Mouse (Mus musculus) ES-CJ7 (cell line): Measurements from ENCODE around the gene Rnf150.

Source experiments
- DNase-seq: peaks from one replicate; pipeline ENCODE4 v3.0.0; 2011; ENCODE audit warnings: low read depth, low spot score

Rnf150 gene

DNA sequence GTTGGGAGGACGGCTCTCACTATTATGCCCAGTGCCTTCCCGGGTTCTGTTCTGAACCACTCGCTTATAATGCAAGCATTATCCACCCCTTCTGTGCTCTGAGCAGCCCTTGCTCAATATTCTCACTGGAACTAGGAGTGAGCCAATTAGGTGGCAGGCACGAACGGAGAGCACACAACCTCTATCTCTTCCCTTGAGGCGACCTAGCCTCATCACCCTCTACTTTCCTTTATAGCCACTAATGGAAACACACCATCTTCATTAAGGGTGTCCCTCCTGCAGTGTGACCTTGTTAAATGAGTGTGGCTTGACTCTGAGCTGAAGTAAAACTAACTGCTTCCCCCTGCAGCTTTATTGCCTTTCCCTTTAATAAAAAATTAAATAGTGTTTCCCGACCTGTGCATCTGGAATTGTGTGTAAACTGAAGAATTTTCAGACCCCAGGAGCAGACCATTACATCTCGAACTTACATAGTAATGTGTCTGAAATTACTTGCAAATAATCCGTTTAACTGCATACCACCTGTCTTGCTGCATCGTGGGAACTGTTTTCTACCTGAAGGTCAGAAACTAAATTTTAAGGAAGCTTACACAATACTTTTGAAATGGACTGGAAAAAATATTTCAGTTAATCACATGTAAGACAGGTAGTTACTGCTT is 26.0 kb downstream of the Rnf150 start:
- DNase-seq, result no peak

DNA sequence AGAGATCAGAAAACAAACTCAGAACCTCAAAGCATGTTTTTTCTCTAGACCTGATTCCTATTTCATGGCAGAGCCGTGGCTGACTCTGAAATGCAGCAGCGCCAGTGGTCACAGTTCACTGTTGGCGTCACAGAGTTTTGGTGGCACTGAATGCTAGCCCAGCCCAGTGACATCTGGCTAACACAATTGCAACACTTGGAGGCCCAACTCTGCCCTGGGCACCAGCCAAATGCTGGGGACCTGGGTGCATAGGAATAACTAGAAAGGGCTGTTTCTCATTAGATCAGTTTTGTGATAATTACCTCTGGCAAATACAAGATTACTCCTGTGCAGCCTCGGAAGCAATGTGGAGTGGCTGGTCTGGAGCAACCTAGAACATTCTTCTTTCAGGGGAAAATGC is 31.9 kb downstream of the Rnf150 start:
- no peak for DNase-seq

DNA sequence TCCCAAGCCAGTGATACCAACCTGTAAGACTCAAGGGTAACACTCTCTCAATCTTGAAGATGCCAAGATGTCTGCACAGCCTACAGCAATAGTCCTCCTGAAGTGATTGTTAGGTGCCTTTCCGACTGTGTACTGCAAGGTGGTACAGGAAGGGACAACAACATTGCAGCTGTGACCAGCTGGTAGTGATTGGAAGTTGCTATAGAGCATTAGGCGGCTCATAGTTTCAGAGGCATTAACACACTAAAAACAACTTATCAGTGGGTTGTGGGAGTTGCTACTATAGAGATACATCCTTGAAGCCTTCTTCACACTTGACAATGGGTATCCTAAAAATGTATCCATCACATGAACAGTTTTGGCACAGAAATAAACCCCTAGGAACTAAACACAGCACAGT is 33.6 kb downstream of the Rnf150 start:
- DNase-seq, result no peak

GRCm38 (mm10) chr8:82897628-82898458 is 34.7 kb downstream of the Rnf150 start:
- no peak for DNase-seq

- no peak for DNase-seq
Observed at GRCm38 (mm10) chr8:82898459-82898841, 35.3 kb downstream of the Rnf150 start.

GRCm38 (mm10) chr8:82900958-82901357 is 37.8 kb downstream of the Rnf150 start:
- DNase-seq, result no peak

DNA sequence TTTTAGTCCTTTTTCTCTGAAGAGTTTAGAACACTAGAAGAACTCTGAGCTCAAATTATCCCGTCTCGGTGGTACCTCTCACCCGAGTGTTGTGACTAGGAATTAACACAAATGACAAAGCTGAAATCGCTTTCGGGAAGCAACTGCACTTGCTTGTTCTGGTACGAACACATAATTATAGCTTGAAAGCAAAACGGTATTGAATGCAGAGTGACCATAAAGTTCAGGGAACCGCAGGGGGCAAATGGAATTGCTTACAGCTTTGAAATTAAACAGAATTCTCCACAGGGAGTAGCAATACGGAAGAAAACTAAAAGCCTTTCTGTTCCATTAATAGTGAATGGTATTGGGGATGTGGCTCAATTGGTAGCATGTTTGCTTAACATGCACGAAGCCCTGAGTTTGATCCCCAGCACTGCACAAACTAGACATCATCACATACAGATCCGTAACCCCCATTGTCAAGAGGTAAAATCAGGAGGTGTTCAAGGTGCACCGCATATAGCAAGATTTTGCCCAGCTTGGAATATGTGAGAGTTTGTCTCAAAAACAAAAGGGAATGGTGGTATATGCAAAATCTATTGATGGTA is 38.5 kb downstream of the Rnf150 start:
- DNase-seq, result no peak

- DNase-seq, result no peak
Observed at GRCm38 (mm10) chr8:82903497-82903896, 40.3 kb downstream of the Rnf150 start.

GRCm38 (mm10) chr8:82907271-82907670 is 44.1 kb downstream of the Rnf150 start:
- DNase-seq, result no peak

GRCm38 (mm10) chr8:82911436-82911835 is 48.3 kb downstream of the Rnf150 start:
- DNase-seq, result no peak

GRCm38 (mm10) chr8:82912282-82912681 is 49.1 kb downstream of the Rnf150 start:
- DNase-seq, result no peak

DNA sequence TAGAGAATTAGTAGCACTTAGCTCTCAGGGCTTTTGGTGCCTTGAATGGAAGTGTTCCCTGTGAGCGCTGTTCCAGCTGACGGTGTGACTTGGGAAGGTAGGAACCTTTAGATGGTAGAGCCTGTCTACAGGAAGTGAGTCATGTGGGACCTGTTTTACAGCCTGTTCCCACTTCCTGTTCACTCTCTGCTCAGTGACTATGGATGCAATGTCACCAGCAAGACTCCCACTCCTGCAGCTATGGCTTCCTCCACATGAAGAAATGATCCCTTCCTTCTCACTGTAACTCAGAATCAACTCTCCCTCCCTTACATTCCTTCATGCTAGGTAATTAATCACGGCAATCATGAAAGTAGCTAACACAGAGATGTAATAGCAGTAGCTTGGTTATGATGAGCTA is 51.4 kb downstream of the Rnf150 start:
- DNase-seq, result no peak

DNA sequence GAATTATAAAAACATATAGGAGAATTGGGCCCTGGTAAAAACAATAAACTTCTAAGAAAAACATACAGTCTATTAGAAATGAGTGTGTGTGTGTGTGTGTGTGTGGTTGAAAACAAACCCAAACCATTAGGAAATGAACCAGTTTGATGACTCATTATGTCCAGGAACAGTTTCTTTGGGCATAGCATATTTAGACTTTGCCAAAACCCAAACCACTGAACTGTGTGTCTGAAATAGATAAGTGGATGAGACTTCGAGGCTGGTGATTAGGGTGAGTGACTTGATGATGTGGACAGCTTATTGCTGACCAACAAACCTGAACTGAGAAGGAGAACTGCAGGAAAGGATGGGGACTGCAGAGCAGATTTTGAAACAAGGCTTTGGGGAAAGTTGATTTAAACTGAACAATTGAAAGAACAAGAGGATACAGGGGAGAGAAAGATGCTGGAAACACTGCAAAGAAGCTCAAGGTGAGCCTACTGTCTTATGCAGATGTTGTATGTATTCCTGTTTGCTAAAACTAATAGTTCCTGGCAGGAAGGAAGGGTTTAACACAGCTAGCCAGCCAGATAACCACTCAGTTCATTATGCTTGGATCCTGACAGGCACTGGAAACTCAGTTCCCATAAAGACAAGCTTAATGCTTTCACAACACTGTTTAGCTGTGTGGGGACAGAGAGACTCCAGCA is 53.8 kb downstream of the Rnf150 start:
- DNase-seq, result no peak

GRCm38 (mm10) chr8:82917540-82918316 is 54.6 kb downstream of the Rnf150 start:
- no peak for DNase-seq

DNA sequence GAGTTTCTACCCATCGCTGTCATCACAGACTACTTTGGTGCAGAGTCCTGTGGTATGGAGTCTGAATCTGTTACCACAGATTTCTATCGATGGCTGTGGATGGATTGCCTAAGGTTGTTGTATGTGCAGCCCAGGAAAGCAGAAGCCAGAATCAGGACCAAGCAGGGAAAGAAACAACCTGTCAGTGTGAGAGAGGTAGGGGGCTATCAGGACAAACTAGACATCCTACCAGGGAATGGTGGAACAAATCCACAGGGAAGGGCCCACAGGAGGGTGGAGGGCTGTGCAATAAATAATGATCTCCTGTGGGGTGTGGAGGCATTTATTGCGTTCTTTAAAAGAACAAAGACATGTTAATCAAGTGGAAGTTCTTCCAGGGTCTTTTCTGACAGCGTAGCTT is 56.5 kb downstream of the Rnf150 start:
- peak; percentile 9 for DNase-seq

- no peak for DNase-seq
Observed at GRCm38 (mm10) chr8:82920124-82920523, 57.0 kb downstream of the Rnf150 start.

DNA sequence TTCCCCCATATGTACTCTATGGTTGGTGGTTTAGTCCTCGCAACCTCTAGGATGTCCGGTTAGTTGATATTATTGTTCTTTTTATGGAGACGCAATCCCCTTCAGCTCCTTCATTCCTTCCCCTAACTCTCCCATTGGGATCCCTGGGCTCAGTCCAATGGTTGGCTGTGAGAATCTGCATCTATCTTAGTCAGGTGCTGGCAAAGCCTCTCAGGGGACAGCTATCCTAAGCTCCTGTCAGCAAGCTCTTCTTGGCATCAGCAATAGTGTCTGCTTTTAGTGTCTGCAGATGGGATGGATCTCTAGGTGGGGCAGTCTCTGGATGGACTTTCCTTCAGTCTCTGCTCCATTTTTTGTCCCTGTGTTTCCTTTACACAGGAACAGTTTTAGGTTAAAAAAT is 62.1 kb downstream of the Rnf150 start:
- no peak for DNase-seq

DNA sequence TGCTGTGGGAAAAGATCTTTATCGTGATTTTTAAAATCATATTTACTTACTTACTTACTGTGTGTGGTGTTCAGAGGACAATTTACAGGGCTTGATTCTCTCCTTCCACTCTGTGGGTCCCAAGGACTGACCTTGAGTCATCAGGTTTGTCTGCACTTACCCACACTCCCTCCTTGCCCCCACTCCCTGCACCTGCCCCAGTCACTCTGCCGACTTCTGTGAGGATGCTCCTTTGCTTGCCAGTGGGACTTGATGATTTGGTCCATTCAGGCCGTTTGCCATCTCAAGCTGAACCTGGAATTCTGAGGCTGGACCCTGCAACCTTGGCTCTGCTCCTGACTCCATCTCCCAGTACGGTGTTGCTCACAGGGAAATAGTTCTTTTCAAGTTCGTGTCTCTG is 63.4 kb downstream of the Rnf150 start:
- DNase-seq, result no peak

GRCm38 (mm10) chr8:82931554-82931953 is 68.4 kb downstream of the Rnf150 start:
- DNase-seq, result no peak

- no peak for DNase-seq
Observed at GRCm38 (mm10) chr8:82936162-82936561, 73.0 kb downstream of the Rnf150 start.

DNA sequence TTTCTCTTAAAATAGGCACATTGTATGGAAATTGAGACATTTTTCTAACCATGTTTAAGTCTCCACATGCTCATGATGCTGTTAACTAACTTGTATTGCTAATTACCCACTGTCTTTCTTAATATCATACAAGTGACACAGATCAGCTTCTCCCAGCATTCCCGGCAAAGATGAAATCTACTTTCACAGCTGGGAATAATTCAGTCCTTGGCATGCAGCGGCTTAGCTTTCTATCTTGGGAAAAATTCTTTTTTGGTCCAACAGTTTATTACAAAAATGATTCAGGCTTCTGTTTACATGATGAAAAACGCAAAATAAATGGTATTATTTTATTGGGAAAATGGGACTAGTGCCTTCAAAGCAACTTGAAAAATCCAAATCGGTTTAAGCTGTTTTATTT is 73.7 kb downstream of the Rnf150 start:
- DNase-seq, result no peak

DNA sequence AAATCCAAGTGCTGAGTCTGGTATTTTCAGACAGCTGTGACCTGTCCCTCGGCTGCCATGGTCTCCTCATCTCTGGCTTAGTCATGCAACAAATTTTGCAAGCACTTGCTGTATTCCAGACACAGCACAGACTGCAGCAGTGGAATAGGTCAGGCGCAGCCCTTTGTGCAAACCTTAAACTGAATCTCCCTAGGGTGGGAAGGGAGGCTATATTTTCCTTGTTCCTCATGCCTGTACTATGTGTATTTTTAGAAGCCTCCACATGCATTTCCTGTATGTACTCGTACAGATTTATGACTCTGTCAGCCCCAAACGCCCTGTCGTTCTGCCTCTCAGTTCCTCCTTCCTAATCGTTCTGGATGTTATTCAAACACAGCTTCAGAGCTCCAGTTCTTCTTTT is 76.8 kb downstream of the Rnf150 start:
- no peak for DNase-seq
